29 mouse cellular contexts compared by ENCODE assay signal in genomic region chr15:36927436-36927835, GRCm38 (mm10).
A peak's percentile ranks its signal among the peaks of the same experiment; 100 is the strongest.
DNase-seq lines count a peak whose midpoint lies in the region; ATAC-seq and TF ChIP-seq lines count a peak whose summit lies in the region.
"Had no signal": no experiment of that assay in that cellular context is flagged by ENCODE, and none has a peak within 500 bp of the region (broad histone marks: within the 10 kb centered on the region; RNA-seq: fewer than 3 reads in every experiment).

No protein-coding gene starts in this region.

- H3K27ac ChIP-seq in stomach, embryonic 16.5 days (ENCODE audit: low read length), result 0 out of 2 replicates have a peak overlapping the region, but pooled peaks have one; percentile 12
- no peak overlapping the region for H3K27ac ChIP-seq in stomach, postnatal 0 days (replicated peaks)
- peak overlapping the region; percentile 23; the same call in 1 of the 2 replicates for H3K27ac ChIP-seq in small intestine, adult 2 months (ENCODE audit: insufficient read depth, low read depth, low read length)
- H3K27ac ChIP-seq: forebrain, embryonic 10.5 days; hindbrain, embryonic 10.5 days; hindbrain, embryonic 15.5 days; layer of hippocampus, adult 2 months; left cerebral cortex, adult 2 months; limb, embryonic 12.5 days; liver, embryonic 15.5 days; lung, embryonic 15.5 days; midbrain, embryonic 10.5 days had no signal

- H3K27me3 ChIP-seq in stomach, embryonic 16.5 days (ENCODE audit: control insufficient read depth, insufficient read depth, low read length), result no peaks in the 10 kb centered on the region
- H3K27me3 ChIP-seq in stomach, postnatal 0 days (ENCODE audit: control insufficient read depth, insufficient read depth, low read length), result no peaks in the 10 kb centered on the region
- no peaks in the 10 kb centered on the region for H3K27me3 ChIP-seq in small intestine, adult 2 months (ENCODE audit: control insufficient read depth, insufficient read depth, low read length)
- H3K27me3 ChIP-seq: hindbrain, embryonic 15.5 days; limb, embryonic 12.5 days; liver, embryonic 15.5 days; lung, embryonic 15.5 days had no signal

- H3K4me3 ChIP-seq in stomach, embryonic 16.5 days (replicated peaks; ENCODE audit: low read length), result no peak overlapping the region
- no peak overlapping the region for H3K4me3 ChIP-seq in stomach, postnatal 0 days (ENCODE audit: low read depth, low read length)
- no peak overlapping the region for H3K4me3 ChIP-seq in small intestine, adult 2 months (ENCODE audit: low read depth, low read length)
- H3K4me3 ChIP-seq: forebrain, embryonic 10.5 days; hindbrain, embryonic 10.5 days; hindbrain, embryonic 15.5 days; layer of hippocampus, adult 2 months; left cerebral cortex, adult 2 months; limb, embryonic 12.5 days; liver, embryonic 15.5 days; lung, embryonic 15.5 days; midbrain, embryonic 10.5 days had no signal

- H3K4me2 ChIP-seq in stomach, embryonic 16.5 days (ENCODE audit: low read depth, low read length), result no peak overlapping the region
- H3K4me2 ChIP-seq in stomach, postnatal 0 days (replicated peaks; ENCODE audit: low read depth), result no peak overlapping the region
- H3K4me2 ChIP-seq: hindbrain, embryonic 15.5 days; limb, embryonic 12.5 days; liver, embryonic 15.5 days; lung, embryonic 15.5 days had no signal

- H3K4me1 ChIP-seq in stomach, embryonic 16.5 days (ENCODE audit: control insufficient read depth, insufficient read depth, low read length), result peaks cover 11% of the 10 kb centered on the region
- H3K4me1 ChIP-seq in stomach, postnatal 0 days (replicated peaks; ENCODE audit: control insufficient read depth, insufficient read depth), result 0 out of 2 replicates have a peak, but pooled peaks cover 2% of the 10 kb centered on the region
- peaks cover 13% of the 10 kb centered on the region for H3K4me1 ChIP-seq in small intestine, adult 2 months (ENCODE audit: control insufficient read depth, insufficient read depth, insufficient read length, low read length)
- H3K4me1 ChIP-seq: forebrain, embryonic 10.5 days; hindbrain, embryonic 10.5 days; hindbrain, embryonic 15.5 days; limb, embryonic 12.5 days; midbrain, embryonic 10.5 days had no signal

- no peaks in the 10 kb centered on the region for H3K9me3 ChIP-seq in stomach, embryonic 16.5 days (replicated peaks; ENCODE audit: control insufficient read depth, low read length)
- no peaks in the 10 kb centered on the region for H3K9me3 ChIP-seq in stomach, postnatal 0 days (ENCODE audit: control insufficient read depth, low read length)
- H3K9me3 ChIP-seq: forebrain, embryonic 10.5 days; hindbrain, embryonic 10.5 days; hindbrain, embryonic 15.5 days; limb, embryonic 12.5 days; liver, embryonic 15.5 days; lung, embryonic 15.5 days; midbrain, embryonic 10.5 days had no signal

- H3K36me3 ChIP-seq in stomach, embryonic 16.5 days (ENCODE audit: control insufficient read depth, insufficient read depth, low read length), result no peaks in the 10 kb centered on the region
- H3K36me3 ChIP-seq in stomach, postnatal 0 days (ENCODE audit: control insufficient read depth, insufficient read depth, low read length), result no peaks in the 10 kb centered on the region
- no peaks in the 10 kb centered on the region for H3K36me3 ChIP-seq in small intestine, adult 2 months (ENCODE audit: control insufficient read depth, insufficient read depth, low read length)
- H3K36me3 ChIP-seq: forebrain, embryonic 10.5 days; hindbrain, embryonic 10.5 days; hindbrain, embryonic 15.5 days; limb, embryonic 12.5 days; liver, embryonic 15.5 days; lung, embryonic 15.5 days; midbrain, embryonic 10.5 days had no signal

- TF ChIP-seq POLR2A in small intestine, adult 2 months (IDR thresholded peaks at IDR 0.05; ENCODE audit: low read depth, low read length), result no peak

- no peak for DNase-seq in stomach, postnatal 0 days (ENCODE audit: low spot score)
- DNase-seq in A20 (ENCODE audit: low read depth, low spot score), result peak; percentile 63
- DNase-seq in thymus, postnatal 36 days, result peak; percentile 19 to 28
- no peak for DNase-seq in lung, adult 18-20 months
- no peak for DNase-seq in frontal cortex, postnatal 14 days (ENCODE audit: low spot score in 2 of 2)
- DNase-seq: adrenal gland, adult 2 months; cerebellum, adult 18-20 months; cerebellum, postnatal 25 days; forebrain, postnatal 0 days; gastrocnemius, postnatal 10 days; heart, postnatal 14 days; kidney, adult 2 months; kidney, postnatal 36 days; right cerebral cortex, postnatal 25 days; spleen, adult 18-20 months had no signal

- WGBS in stomach, embryonic 16.5 days, result 50% methylated on average over 5 of the region's 5 CpGs
- 47% methylated on average over 5 of the region's 5 CpGs for WGBS in stomach, postnatal 0 days
- 79% methylated on average over 5 of the region's 5 CpGs for WGBS in small intestine, adult 2 months

- H3K9ac ChIP-seq in stomach, embryonic 16.5 days (ENCODE audit: low read length), result no peak overlapping the region
- H3K9ac ChIP-seq in stomach, postnatal 0 days (ENCODE audit: low read length), result no peak overlapping the region
- H3K9ac ChIP-seq: forebrain, postnatal 0 days; hindbrain, embryonic 15.5 days; limb, embryonic 12.5 days; liver, embryonic 15.5 days; lung, embryonic 15.5 days had no signal

- no peak for ATAC-seq in stomach, embryonic 16.5 days (ENCODE audit: insufficient read depth, low FRiP score)
- no peak for ATAC-seq in stomach, postnatal 0 days (ENCODE audit: low FRiP score, low TSS enrichment)
- ATAC-seq: activated CD4-positive, CD25-positive, alpha-beta regulatory T cell, adult 4 months; forebrain, postnatal 0 days; inflammation-experienced regulatory T-cells, adult 6 months; midbrain, embryonic 16.5 days had no signal

- TF ChIP-seq EP300 in stomach, postnatal 0 days (optimal IDR thresholded peaks at IDR 0.05), result no peak

- TF ChIP-seq CTCF in stomach, postnatal 0 days (IDR thresholded peaks at IDR 0.05; ENCODE audit: low read depth), result no peak
- no peak for TF ChIP-seq CTCF in small intestine, adult 2 months (IDR thresholded peaks at IDR 0.05; ENCODE audit: extremely low read depth, insufficient read length, insufficient replicate concordance, low read depth, low read length)

Comparison
In these comparisons a context has a peak if more than half of its experiments do, and no peak if none do; other contexts are left out.
1. DNase-seq: peak in A20 (single experiment) and thymus, postnatal 36 days (2 of 2); none in stomach, postnatal 0 days (single experiment), lung, adult 18-20 months (0 of 2) and frontal cortex, postnatal 14 days (0 of 2).